Mouse (Mus musculus) kidney, adult 18-20 months (tissue): Measurements from ENCODE around the gene Zfp354b.

ENCODE experiments used
- DNase-seq: peaks from one replicate; pipeline ENCODE4 v3.0.0; 2021

Gene Zfp354b

GRCm38 (mm10) chr11:50878641-50879040, 52.8 kb downstream of the Zfp354b start:
- DNase-seq: no peak
